Mouse (Mus musculus): ENCODE results near the gene Zfand3. TPM values are rescaled to one million over a fixed set of nuclear protein-coding genes. Genes with fewer than 3 reads are reported as not detected.

Gene Zfand3
- polyA plus RNA-seq, 1 experiment, result 682 TPM

DNA sequence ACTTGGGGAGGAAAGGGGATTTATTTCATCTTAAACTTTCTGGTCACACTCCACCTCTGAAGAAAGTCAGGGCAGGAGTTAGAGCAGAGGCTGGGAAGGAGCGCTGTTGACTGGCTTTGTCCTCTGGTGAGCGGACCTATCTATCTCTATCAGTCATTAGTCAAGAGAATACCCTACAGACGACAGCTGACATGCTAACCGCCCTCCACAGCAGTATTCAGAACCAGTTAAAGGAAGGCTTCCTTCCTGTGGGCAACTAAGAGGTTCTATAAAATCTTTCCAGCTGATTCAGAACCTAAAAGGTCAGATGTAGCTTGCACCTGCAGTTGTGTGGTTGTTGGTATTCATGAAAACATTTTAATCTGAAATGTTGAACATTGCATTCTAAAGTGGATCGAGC is 154.8 kb downstream of the Zfand3 start:
- TF ChIP-seq POLR2A (IDR thresholded peaks at IDR 0.05; ENCODE audit: control insufficient read depth, low read depth, low read length) (no peak), CTCF (IDR thresholded peaks at IDR 0.05; ENCODE audit: control insufficient read depth, insufficient read depth, insufficient replicate concordance, low read depth, low read length) (no peak)
- Histone ChIP-seq H3K27ac (ENCODE audit: control insufficient read depth, insufficient read depth, low read depth, low read length) (no peak overlapping the region), H3K4me1 (ENCODE audit: control insufficient read depth, insufficient read depth, low read length) (no peaks in the 10 kb centered on the region; the same call in 1 of the 2 replicates), H3K27me3 (ENCODE audit: control insufficient read depth, insufficient read depth, low read length) (no peaks in the 10 kb centered on the region), H3K36me3 (ENCODE audit: control insufficient read depth, insufficient read depth, low read length) (peaks cover 1% of the 10 kb centered on the region; the same call in 1 of the 2 replicates), H3K4me3 (ENCODE audit: control insufficient read depth, low read depth, low read length) (no peak overlapping the region)

DNA sequence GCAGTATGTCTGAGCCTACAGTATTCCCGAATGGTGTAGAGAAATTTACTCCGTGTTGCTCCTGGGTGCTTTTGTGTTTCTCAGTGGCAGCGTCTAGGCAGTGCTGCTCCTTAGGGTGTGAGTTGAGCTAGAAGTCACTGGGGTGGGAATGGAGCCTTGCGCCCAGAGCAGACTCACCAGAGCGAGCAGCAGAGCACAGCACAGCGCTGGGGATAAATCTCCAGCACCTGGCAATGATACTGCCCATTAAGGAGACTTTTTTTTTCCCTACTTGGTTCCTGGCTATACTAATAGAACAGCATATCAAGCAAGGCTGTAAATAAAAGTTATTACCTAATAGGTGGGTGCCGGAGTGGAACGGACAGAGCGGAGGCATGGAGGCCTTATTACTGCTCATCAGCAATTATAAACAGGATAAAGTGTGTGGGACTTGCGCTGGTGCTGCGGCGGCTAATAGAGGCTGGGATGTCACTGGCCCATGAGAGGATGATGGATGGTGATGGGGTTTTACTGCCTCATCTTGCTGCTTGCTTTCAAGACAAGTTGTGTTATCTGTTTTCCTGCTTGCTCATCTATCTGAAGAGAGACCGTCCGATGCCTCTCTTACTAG is 156.4 kb downstream of the Zfand3 start:
- no peak overlapping the region for H3K27ac ChIP-seq (ENCODE audit: control insufficient read depth, insufficient read depth, low read depth, low read length)
- no peak overlapping the region for H3K4me3 ChIP-seq (ENCODE audit: control insufficient read depth, low read depth, low read length)
- no peaks in the 10 kb centered on the region for H3K27me3 ChIP-seq (ENCODE audit: control insufficient read depth, insufficient read depth, low read length)
- no peaks in the 10 kb centered on the region for H3K4me1 ChIP-seq (ENCODE audit: control insufficient read depth, insufficient read depth, low read length)
- no peak for TF ChIP-seq POLR2A (IDR thresholded peaks at IDR 0.05; ENCODE audit: control insufficient read depth, low read depth, low read length)
- no peak for TF ChIP-seq CTCF (IDR thresholded peaks at IDR 0.05; ENCODE audit: control insufficient read depth, insufficient read depth, insufficient replicate concordance, low read depth, low read length)
- H3K36me3 ChIP-seq (ENCODE audit: control insufficient read depth, insufficient read depth, low read length), result peaks cover 1% of the 10 kb centered on the region; the same call in 1 of the 2 replicates

DNA sequence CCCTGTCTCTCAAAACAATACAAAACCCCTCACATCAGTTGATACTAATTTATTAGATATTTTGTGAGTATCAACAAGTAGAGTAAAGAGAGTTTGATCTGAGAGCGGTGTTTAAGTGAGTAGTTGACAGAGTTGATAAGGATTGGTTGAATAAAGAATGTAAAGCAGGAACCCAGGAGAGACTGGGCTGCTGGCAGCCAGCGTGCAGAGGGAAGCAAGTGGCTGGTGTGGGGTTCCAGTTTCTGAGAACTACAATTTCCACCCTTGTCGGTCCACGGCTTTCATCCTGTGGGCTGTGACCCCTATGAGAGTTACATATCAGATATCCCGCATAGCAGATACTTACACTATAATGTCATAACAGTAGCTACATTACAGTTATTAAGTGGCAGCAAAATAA is 158.4 kb downstream of the Zfand3 start:
- Histone ChIP-seq H3K4me1 (ENCODE audit: control insufficient read depth, insufficient read depth, low read length) (no peaks in the 10 kb centered on the region), H3K27me3 (ENCODE audit: control insufficient read depth, insufficient read depth, low read length) (no peaks in the 10 kb centered on the region)
- TF ChIP-seq POLR2A (IDR thresholded peaks at IDR 0.05; ENCODE audit: control insufficient read depth, low read depth, low read length), result no peak
- TF ChIP-seq CTCF (IDR thresholded peaks at IDR 0.05; ENCODE audit: control insufficient read depth, insufficient read depth, insufficient replicate concordance, low read depth, low read length), result no peak

DNA sequence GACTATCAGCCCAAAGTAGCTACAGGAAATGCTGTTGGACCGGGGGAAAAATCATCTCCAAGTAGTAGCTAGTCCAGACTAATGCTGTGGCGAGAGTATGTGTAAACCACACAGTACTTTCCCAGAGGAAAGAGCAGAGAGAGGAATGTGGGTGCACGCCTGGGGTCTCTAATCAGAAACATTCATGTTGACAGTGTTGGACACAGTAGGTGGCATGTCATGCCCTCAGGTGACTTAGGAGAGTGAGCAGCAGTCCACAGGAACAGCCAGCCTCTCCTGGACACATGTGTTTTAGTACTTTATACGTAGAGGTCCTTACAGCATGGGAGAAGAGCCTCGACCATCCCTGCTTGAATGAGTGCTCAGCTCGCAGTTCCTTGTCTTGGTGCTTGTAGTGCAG is 159.3 kb downstream of the Zfand3 start:
- no peaks in the 10 kb centered on the region for H3K4me1 ChIP-seq (ENCODE audit: control insufficient read depth, insufficient read depth, low read length)
- no peaks in the 10 kb centered on the region for H3K36me3 ChIP-seq (ENCODE audit: control insufficient read depth, insufficient read depth, low read length)

More for the DNA sequence above, 158.4 kb downstream of the Zfand3 start:
- Histone ChIP-seq H3K27ac (ENCODE audit: control insufficient read depth, insufficient read depth, low read depth, low read length) (no peak overlapping the region), H3K36me3 (ENCODE audit: control insufficient read depth, insufficient read depth, low read length) (no peaks in the 10 kb centered on the region), H3K4me3 (ENCODE audit: control insufficient read depth, low read depth, low read length) (no peak overlapping the region)

DNA sequence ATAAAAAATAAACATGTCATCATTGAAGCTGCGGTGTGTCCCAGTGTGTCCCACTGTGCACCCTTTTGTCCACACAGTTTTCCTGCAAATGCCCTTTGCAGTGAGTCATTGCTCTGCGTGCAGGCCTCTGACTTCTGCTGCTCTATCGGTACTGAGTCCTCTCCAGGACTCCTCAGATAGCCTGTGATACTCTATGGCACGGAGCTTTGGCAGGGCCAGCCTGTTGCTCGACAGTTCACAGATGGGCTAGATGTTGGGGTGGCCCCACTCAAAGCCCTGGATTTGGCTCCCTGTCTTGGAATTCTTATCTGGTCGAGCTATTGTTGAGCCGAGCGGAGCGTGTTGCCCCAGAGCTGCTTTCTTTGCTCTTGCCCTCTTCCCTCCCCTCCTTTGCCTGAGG is 160.3 kb downstream of the Zfand3 start:
- no peak overlapping the region for H3K27ac ChIP-seq (ENCODE audit: control insufficient read depth, insufficient read depth, low read depth, low read length)
- H3K4me3 ChIP-seq (ENCODE audit: control insufficient read depth, low read depth, low read length), result no peak overlapping the region
- no peaks in the 10 kb centered on the region for H3K27me3 ChIP-seq (ENCODE audit: control insufficient read depth, insufficient read depth, low read length)
- H3K4me1 ChIP-seq (ENCODE audit: control insufficient read depth, insufficient read depth, low read length), result no peaks in the 10 kb centered on the region
- TF ChIP-seq POLR2A (IDR thresholded peaks at IDR 0.05; ENCODE audit: control insufficient read depth, low read depth, low read length) (no peak), CTCF (IDR thresholded peaks at IDR 0.05; ENCODE audit: control insufficient read depth, insufficient read depth, insufficient replicate concordance, low read depth, low read length) (no peak)
- H3K36me3 ChIP-seq (ENCODE audit: control insufficient read depth, insufficient read depth, low read length), result no peaks in the 10 kb centered on the region

More for the DNA sequence above, 159.3 kb downstream of the Zfand3 start:
- Histone ChIP-seq H3K4me3 (ENCODE audit: control insufficient read depth, low read depth, low read length) (no peak overlapping the region), H3K27ac (ENCODE audit: control insufficient read depth, insufficient read depth, low read depth, low read length) (no peak overlapping the region), H3K27me3 (ENCODE audit: control insufficient read depth, insufficient read depth, low read length) (no peaks in the 10 kb centered on the region)
- no peak for TF ChIP-seq POLR2A (IDR thresholded peaks at IDR 0.05; ENCODE audit: control insufficient read depth, low read depth, low read length)
- TF ChIP-seq CTCF (IDR thresholded peaks at IDR 0.05; ENCODE audit: control insufficient read depth, insufficient read depth, insufficient replicate concordance, low read depth, low read length), result no peak

DNA sequence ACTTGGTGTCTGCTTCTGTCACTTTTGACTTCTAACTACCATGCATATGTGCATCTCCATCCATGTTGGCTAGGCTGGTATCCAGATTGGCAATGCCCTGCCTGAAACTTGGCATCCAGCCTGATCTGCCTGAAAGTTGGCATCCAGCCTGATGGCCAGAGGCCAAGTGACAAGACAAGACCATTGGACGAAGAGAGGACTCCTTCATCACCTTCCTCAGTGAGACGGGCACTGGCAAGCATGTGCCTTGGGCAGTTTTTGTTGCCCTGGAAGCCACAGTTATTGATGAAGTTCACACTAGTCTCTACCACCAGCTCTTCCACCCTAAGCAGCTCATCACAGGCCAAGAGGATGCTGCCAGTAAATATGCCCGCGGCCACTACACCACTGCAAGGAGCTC is 172.9 kb downstream of the Zfand3 start:
- no peak for TF ChIP-seq CTCF (IDR thresholded peaks at IDR 0.05; ENCODE audit: control insufficient read depth, insufficient read depth, insufficient replicate concordance, low read depth, low read length)
- H3K27ac ChIP-seq (ENCODE audit: control insufficient read depth, insufficient read depth, low read depth, low read length), result no peak overlapping the region
- no peak overlapping the region for H3K4me3 ChIP-seq (ENCODE audit: control insufficient read depth, low read depth, low read length)
- H3K36me3 ChIP-seq (ENCODE audit: control insufficient read depth, insufficient read depth, low read length), result no peaks in the 10 kb centered on the region
- no peaks in the 10 kb centered on the region for H3K27me3 ChIP-seq (ENCODE audit: control insufficient read depth, insufficient read depth, low read length)
- no peaks in the 10 kb centered on the region for H3K4me1 ChIP-seq (ENCODE audit: control insufficient read depth, insufficient read depth, low read length)

DNA sequence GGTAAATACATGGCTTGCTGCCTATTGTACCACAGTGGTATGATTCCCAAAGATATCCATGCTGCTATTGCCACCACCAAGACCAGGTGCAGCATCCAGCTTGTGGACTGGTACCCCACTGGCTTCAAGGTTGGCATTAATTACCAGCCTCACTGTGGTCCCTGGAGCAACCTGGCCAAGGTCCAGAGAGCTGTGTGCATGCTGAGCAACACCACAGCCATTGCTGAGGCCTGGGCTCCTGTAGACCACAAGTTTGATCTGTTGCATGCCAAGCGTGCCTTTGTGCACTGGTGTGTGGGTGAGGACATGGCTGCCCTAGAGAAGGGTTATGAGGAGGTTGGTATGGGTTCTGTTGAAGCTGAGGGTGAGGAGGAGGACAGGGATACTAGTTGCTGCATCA is 173.9 kb downstream of the Zfand3 start:
- H3K27me3 ChIP-seq (ENCODE audit: control insufficient read depth, insufficient read depth, low read length), result no peaks in the 10 kb centered on the region

More for the DNA sequence above, 173.9 kb downstream of the Zfand3 start:
- H3K4me3 ChIP-seq (ENCODE audit: control insufficient read depth, low read depth, low read length), result no peak overlapping the region
- TF ChIP-seq CTCF (IDR thresholded peaks at IDR 0.05; ENCODE audit: control insufficient read depth, insufficient read depth, insufficient replicate concordance, low read depth, low read length) (no peak), POLR2A (IDR thresholded peaks at IDR 0.05; ENCODE audit: control insufficient read depth, low read depth, low read length) (no peak)
- no peaks in the 10 kb centered on the region for H3K4me1 ChIP-seq (ENCODE audit: control insufficient read depth, insufficient read depth, low read length)
- H3K36me3 ChIP-seq (ENCODE audit: control insufficient read depth, insufficient read depth, low read length), result no peaks in the 10 kb centered on the region
- H3K27ac ChIP-seq (ENCODE audit: control insufficient read depth, insufficient read depth, low read depth, low read length), result no peak overlapping the region
